Mouse (Mus musculus) G1E (cell line): ENCODE measurements at regions not wholly inside any gene's neighbourhood (a gene's known extent, or its start where the extent isn't known, plus 50 kb on each side); places are given as distances from the start of the nearest gene placed in this dataset.

ENCODE experiments used
- CTCF ChIP-seq: IDR thresholded peaks from 2 replicates; pipeline ENCODE4 v1.5.1; 2012; ENCODE audit warnings: low read depth, low read length, inconsistent platforms, mixed read lengths
- GATA1 ChIP-seq: IDR thresholded peaks from 2 replicates; pipeline ENCODE4 v1.6.1; 2012; ENCODE audit warnings: borderline replicate concordance, low read length, inconsistent platforms, mixed read lengths

DNA sequence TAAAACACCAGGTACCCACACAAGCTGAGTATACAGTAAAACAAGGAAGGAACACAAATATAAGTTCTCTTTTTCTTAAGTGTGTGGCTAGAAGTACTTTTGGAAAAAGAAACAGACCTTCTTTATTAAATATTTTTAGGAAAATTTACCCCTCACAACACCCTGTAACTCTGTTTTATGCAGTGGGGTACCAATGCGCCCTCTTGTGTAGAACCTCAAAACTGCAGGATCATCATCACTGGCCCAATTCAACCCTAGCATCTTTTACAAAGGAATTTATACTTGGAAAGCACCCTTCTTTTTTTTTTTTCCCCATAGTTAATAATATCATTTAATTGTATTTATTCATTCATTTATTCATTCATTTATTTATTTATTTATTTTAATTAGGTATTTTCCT is 86.4 kb upstream of the Stx18 start:
- no peak for TF ChIP-seq GATA1
- 0 out of 2 replicates have a peak, but pooled peaks have one; percentile 20 for TF ChIP-seq CTCF
